Mouse (Mus musculus) midbrain, embryonic 10.5 days (tissue): ENCODE measurements around the gene Cd200. TPM values are rescaled to one million over a fixed set of nuclear protein-coding genes. Genes with fewer than 3 reads are reported as not detected.

Experiments used
- DNase-seq: peaks from one replicate; pipeline ENCODE4 v3.0.0-alpha.2; 2017; ENCODE audit warnings: low spot score
- H3K27ac ChIP-seq: fragments of 300-500 bp; sonication (generic); replicated peaks from 2 replicates; pipeline ENCODE4 v1.5.1; 2016; ENCODE audit warnings: mild to moderate bottlenecking
- H3K27me3 ChIP-seq: fragments of 300-500 bp; sonication (generic); 2 replicates; pipeline ENCODE4 v1.6.1; 2016; ENCODE audit warnings: low read depth, mild to moderate bottlenecking; ENCODE audit not compliant: poor library complexity, severe bottlenecking
- H3K36me3 ChIP-seq: fragments of 300-500 bp; sonication (generic); 2 replicates; pipeline ENCODE4 v1.6.1; 2016; ENCODE audit warnings: mild to moderate bottlenecking, moderate library complexity
- H3K4me1 ChIP-seq: fragments of 300-500 bp; sonication (generic); 2 replicates; pipeline ENCODE4 v1.6.1; 2016
- H3K4me3 ChIP-seq: fragments of 300-500 bp; sonication (generic); 2 replicates; pipeline ENCODE4 v1.5.1; 2016; ENCODE audit warnings: mild to moderate bottlenecking, moderate library complexity
- H3K9me3 ChIP-seq: fragments of 300-500 bp; sonication (generic); replicated peaks from 2 replicates; pipeline ENCODE4 v1.6.1; 2016; ENCODE audit warnings: mild to moderate bottlenecking
- WGBS: fragments of 180-500 bp; shearing (Covaris S2); methylation state at CpG from one replicate; pipeline ENCODE4 v1.1.7; 2016; 5-methylcytosine and 5-hydroxymethylcytosine counted together
- polyA plus RNA-seq: library from polyadenylated mRNA; unstranded; fragments of >200 nt; fragmentation: Nextera tagmentation; extraction: Ambion mirVana; gene quantifications from 2 replicates; pipeline ENCODE4 v1.2.1, GENCODE M21; 2016

Cd200 gene
- polyA plus RNA-seq, 1 experiment from 2014 or later, result 16.5 TPM

GRCm38 (mm10) chr16:45397440-45397839 is 11.4 kb downstream of the Cd200 start:
- no peak for DNase-seq

GRCm38 (mm10) chr16:45392246-45392645 is 16.6 kb downstream of the Cd200 start:
- no peak for DNase-seq
- H3K27ac ChIP-seq, result no peak overlapping the region
- peaks cover 7% of the 10 kb centered on the region; the same call in 1 of the 2 replicates for H3K36me3 ChIP-seq
- H3K4me1 ChIP-seq, result peaks cover 10% of the 10 kb centered on the region; the same call in 1 of the 2 replicates
- no peaks in the 10 kb centered on the region for H3K27me3 ChIP-seq
- no peak overlapping the region for H3K4me3 ChIP-seq
- 89% methylated on average over 6 of the region's 6 CpGs for WGBS
- H3K9me3 ChIP-seq, result no peaks in the 10 kb centered on the region

More at GRCm38 (mm10) chr16:45397440-45397839, 11.4 kb downstream of the Cd200 start:
- no peak overlapping the region for H3K27ac ChIP-seq
- H3K9me3 ChIP-seq, result no peaks in the 10 kb centered on the region
- peaks cover 3% of the 10 kb centered on the region; the same call in 1 of the 2 replicates for H3K4me1 ChIP-seq
- WGBS, result 88% methylated on average over 2 of the region's 2 CpGs
- H3K27me3 ChIP-seq, result no peaks in the 10 kb centered on the region
- peaks cover 7% of the 10 kb centered on the region; the same call in 1 of the 2 replicates for H3K36me3 ChIP-seq
- no peak overlapping the region for H3K4me3 ChIP-seq

- WGBS, result 96% methylated on average over 3 of the region's 3 CpGs
- Histone ChIP-seq H3K4me3 (no peak overlapping the region), H3K36me3 (peaks cover 7% of the 10 kb centered on the region; the same call in 1 of the 2 replicates), H3K27me3 (no peaks in the 10 kb centered on the region), H3K4me1 (peaks cover 10% of the 10 kb centered on the region; the same call in 1 of the 2 replicates), H3K27ac (no peak overlapping the region), H3K9me3 (no peaks in the 10 kb centered on the region)
- no peak for DNase-seq
Observed at GRCm38 (mm10) chr16:45391680-45392079, 17.2 kb downstream of the Cd200 start.

- Histone ChIP-seq H3K4me3 (no peak overlapping the region), H3K27ac (no peak overlapping the region), H3K36me3 (peaks cover 7% of the 10 kb centered on the region; the same call in 1 of the 2 replicates), H3K9me3 (no peaks in the 10 kb centered on the region), H3K27me3 (no peaks in the 10 kb centered on the region), H3K4me1 (peaks cover 10% of the 10 kb centered on the region; the same call in 1 of the 2 replicates)
- 80% methylated on average over 5 of the region's 5 CpGs for WGBS
- DNase-seq, result no peak
Observed at GRCm38 (mm10) chr16:45390286-45390956, 18.4 kb downstream of the Cd200 start.

GRCm38 (mm10) chr16:45389833-45390232 is 19.0 kb downstream of the Cd200 start:
- peaks cover 10% of the 10 kb centered on the region; the same call in 1 of the 2 replicates for H3K4me1 ChIP-seq
- H3K36me3 ChIP-seq, result peaks cover 7% of the 10 kb centered on the region; the same call in 1 of the 2 replicates
- no peaks in the 10 kb centered on the region for H3K27me3 ChIP-seq
- no peak overlapping the region for H3K27ac ChIP-seq
- no peak for DNase-seq
- H3K4me3 ChIP-seq, result no peak overlapping the region
- 91% methylated on average over 2 of the region's 2 CpGs for whole genome bisulfite sequencing
- H3K9me3 ChIP-seq, result no peaks in the 10 kb centered on the region

GRCm38 (mm10) chr16:45389041-45389440 is 19.8 kb downstream of the Cd200 start:
- Histone ChIP-seq H3K4me3 (no peak overlapping the region), H3K36me3 (no peaks in the 10 kb centered on the region), H3K27ac (no peak overlapping the region), H3K9me3 (no peaks in the 10 kb centered on the region), H3K4me1 (peaks cover 10% of the 10 kb centered on the region; the same call in 1 of the 2 replicates), H3K27me3 (no peaks in the 10 kb centered on the region)
- 90% methylated on average over 2 of the region's 2 CpGs for WGBS
- DNase-seq, result no peak

- no peaks in the 10 kb centered on the region for H3K27me3 ChIP-seq
- no peaks in the 10 kb centered on the region for H3K9me3 ChIP-seq
- no peaks in the 10 kb centered on the region for H3K4me1 ChIP-seq
- no peak for DNase-seq
- no peak overlapping the region for H3K4me3 ChIP-seq
- H3K36me3 ChIP-seq, result no peaks in the 10 kb centered on the region
- WGBS, result 85% methylated on average over 3 of the region's 3 CpGs
- no peak overlapping the region for H3K27ac ChIP-seq
Observed at GRCm38 (mm10) chr16:45381811-45382210, 27.0 kb downstream of the Cd200 start.

- H3K27ac ChIP-seq, result no peak overlapping the region
- no peak overlapping the region for H3K4me3 ChIP-seq
- H3K36me3 ChIP-seq, result no peaks in the 10 kb centered on the region
- no peaks in the 10 kb centered on the region for H3K4me1 ChIP-seq
- H3K27me3 ChIP-seq, result no peaks in the 10 kb centered on the region
- no peaks in the 10 kb centered on the region for H3K9me3 ChIP-seq
- DNase-seq, result no peak
- 80% methylated on average over 3 of the region's 3 CpGs for WGBS
Observed at GRCm38 (mm10) chr16:45378959-45379358, 29.9 kb downstream of the Cd200 start.

GRCm38 (mm10) chr16:45378147-45378943 is 30.5 kb downstream of the Cd200 start:
- H3K4me1 ChIP-seq, result no peaks in the 10 kb centered on the region
- DNase-seq, result no peak
- H3K27ac ChIP-seq, result no peak overlapping the region
- no peaks in the 10 kb centered on the region for H3K36me3 ChIP-seq
- H3K4me3 ChIP-seq, result no peak overlapping the region
- no peaks in the 10 kb centered on the region for H3K27me3 ChIP-seq
- WGBS, result 92% methylated on average over 5 of the region's 5 CpGs
- no peaks in the 10 kb centered on the region for H3K9me3 ChIP-seq

GRCm38 (mm10) chr16:45377332-45377731 is 31.5 kb downstream of the Cd200 start:
- H3K36me3 ChIP-seq, result no peaks in the 10 kb centered on the region
- no peaks in the 10 kb centered on the region for H3K9me3 ChIP-seq
- H3K4me1 ChIP-seq, result no peaks in the 10 kb centered on the region
- WGBS, result 86% methylated on average over 4 of the region's 4 CpGs
- no peak overlapping the region for H3K27ac ChIP-seq
- H3K27me3 ChIP-seq, result no peaks in the 10 kb centered on the region
- H3K4me3 ChIP-seq, result no peak overlapping the region
- DNase-seq, result no peak

GRCm38 (mm10) chr16:45376812-45377211 is 32.0 kb downstream of the Cd200 start:
- Histone ChIP-seq H3K4me3 (no peak overlapping the region), H3K9me3 (no peaks in the 10 kb centered on the region), H3K4me1 (no peaks in the 10 kb centered on the region), H3K27ac (no peak overlapping the region), H3K36me3 (no peaks in the 10 kb centered on the region), H3K27me3 (no peaks in the 10 kb centered on the region)
- no peak for DNase-seq
- 66% methylated on average over 2 of the region's 2 CpGs for WGBS

- Histone ChIP-seq H3K36me3 (no peaks in the 10 kb centered on the region), H3K9me3 (no peaks in the 10 kb centered on the region), H3K4me3 (no peak overlapping the region), H3K4me1 (no peaks in the 10 kb centered on the region), H3K27ac (no peak overlapping the region), H3K27me3 (no peaks in the 10 kb centered on the region)
- WGBS, result 80% methylated on average over 4 of the region's 4 CpGs
- DNase-seq, result no peak
Observed at GRCm38 (mm10) chr16:45376294-45376693, 32.6 kb downstream of the Cd200 start.
